Mouse (Mus musculus) liver, adult 2 months (tissue): Measurements from ENCODE around the gene Kansl3.

Experiments
- CTCF ChIP-seq: fragments of 200-500 bp; IDR thresholded peaks from 2 replicates; pipeline ENCODE4 v1.5.1; 2011; ENCODE audit warnings: low read depth, low read length, control low read depth
- POLR2A ChIP-seq: fragments of 200-500 bp; IDR thresholded peaks from 2 replicates; pipeline ENCODE4 v1.6.1; 2011; ENCODE audit warnings: low read length, control low read depth; ENCODE audit not compliant: insufficient read depth; ENCODE audit errors: extremely low read depth

DNA sequence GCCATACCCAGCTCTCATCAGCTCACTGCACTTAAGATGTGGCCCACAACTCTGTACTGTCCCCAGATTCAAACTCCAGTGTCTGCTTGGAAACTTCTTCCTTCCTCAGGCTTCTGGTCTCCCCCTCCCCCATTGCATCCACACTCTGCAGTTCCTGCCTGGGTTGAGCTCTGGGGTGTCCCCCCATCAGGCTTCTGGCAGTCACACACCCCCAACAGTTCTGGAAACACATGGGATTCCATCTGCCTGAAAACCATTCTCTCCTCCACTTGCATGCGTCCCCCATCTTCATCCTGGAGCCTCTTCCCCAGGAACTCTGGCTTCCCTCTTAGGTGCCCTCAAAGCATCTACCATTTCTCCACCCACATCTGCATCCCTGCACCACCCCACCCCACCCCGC lies 42.2 kb downstream of the Kansl3 start:
- TF ChIP-seq POLR2A, result no peak
- no peak for TF ChIP-seq CTCF
